Mouse (Mus musculus): ENCODE data around the gene 6430550D23Rik. TPM values are rescaled to one million over a fixed set of nuclear protein-coding genes. Genes with fewer than 3 reads are reported as not detected.

The 6430550D23Rik gene
- polyA plus RNA-seq, 2 experiments = 2.6 to 3.7 TPM

DNA sequence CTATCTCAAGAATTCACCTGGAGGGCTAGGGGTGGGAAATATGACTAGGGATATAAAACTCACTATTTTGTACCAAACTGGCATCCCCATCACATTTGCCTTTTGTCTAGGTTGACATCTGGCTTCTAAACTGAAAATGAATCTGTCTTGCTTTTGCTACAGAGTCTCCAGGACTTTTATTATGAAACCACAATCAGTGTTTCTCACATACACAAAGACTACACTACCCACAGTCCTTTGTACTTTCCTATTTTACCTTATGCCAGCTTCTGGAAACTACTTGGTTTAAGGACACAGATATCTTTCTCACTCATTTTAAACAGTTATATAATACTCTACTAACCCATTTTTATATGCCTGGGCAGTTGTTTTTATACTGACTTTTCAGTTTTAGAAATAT is 17.7 kb upstream of the 6430550D23Rik start:
- Histone ChIP-seq H3K27ac (replicated peaks; ENCODE audit: low read depth, low read length) (no peak overlapping the region), H3K27me3 (ENCODE audit: control insufficient read depth, insufficient read depth, low read length) (no peaks in the 10 kb centered on the region), H3K36me3 (ENCODE audit: control insufficient read depth, insufficient read depth, low read length) (no peaks in the 10 kb centered on the region), H3K4me1 (ENCODE audit: control insufficient read depth, insufficient read depth, low read length) (no peaks in the 10 kb centered on the region), H3K4me2 (replicated peaks; ENCODE audit: low read depth, low read length, severe bottlenecking) (no peak overlapping the region), H3K4me3 (replicated peaks; ENCODE audit: low read length) (no peak overlapping the region), H3K9me3 (ENCODE audit: control insufficient read depth, low read length) (no peaks in the 10 kb centered on the region), H3K9ac (ENCODE audit: low read depth, low read length, severe bottlenecking) (no peak overlapping the region)
- ATAC-seq (ENCODE audit: low FRiP score, low read depth) (no peak), DNase-seq (ENCODE audit: low spot score) (no peak)
- no peak for TF ChIP-seq POLR2A (IDR thresholded peaks at IDR 0.05; ENCODE audit: borderline replicate concordance, extremely low read depth, insufficient read depth, insufficient read length)

DNA sequence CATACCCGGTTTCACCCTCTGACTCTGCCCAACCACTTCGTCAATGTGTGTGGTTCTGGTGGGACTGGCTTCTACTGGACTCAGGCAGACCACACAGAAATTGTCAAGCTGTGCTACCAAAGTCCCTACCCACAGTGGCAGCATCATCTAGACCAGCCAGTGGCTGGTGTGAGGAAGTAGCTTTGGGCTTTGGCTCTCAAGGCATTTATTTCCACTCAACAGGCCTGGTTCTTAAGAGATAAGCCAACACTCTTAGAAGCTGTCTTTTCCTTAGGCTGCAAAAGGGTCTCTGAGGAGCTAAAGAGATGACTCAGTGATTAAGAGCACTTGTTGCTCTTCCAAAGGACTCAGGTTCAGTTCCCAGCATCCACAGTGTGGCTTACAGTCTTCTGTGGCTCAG is 14.0 kb upstream of the 6430550D23Rik start:
- no peak for TF ChIP-seq POLR2A (IDR thresholded peaks at IDR 0.05; ENCODE audit: borderline replicate concordance, extremely low read depth, insufficient read depth, insufficient read length)
- no peak overlapping the region for H3K4me2 ChIP-seq (replicated peaks; ENCODE audit: low read depth, low read length, severe bottlenecking)
- DNase-seq (ENCODE audit: low spot score) = no peak
- H3K4me1 ChIP-seq (ENCODE audit: control insufficient read depth, insufficient read depth, low read length) = no peaks in the 10 kb centered on the region
- WGBS = 90% methylated on average over 2 of the region's 2 CpGs
- no peak overlapping the region for H3K4me3 ChIP-seq (replicated peaks; ENCODE audit: low read length)
- H3K36me3 ChIP-seq (ENCODE audit: control insufficient read depth, insufficient read depth, low read length) = peaks cover 33% of the 10 kb centered on the region
- no peak overlapping the region for H3K27ac ChIP-seq (replicated peaks; ENCODE audit: low read depth, low read length)
- H3K9ac ChIP-seq (ENCODE audit: low read depth, low read length, severe bottlenecking) = no peak overlapping the region
- no peaks in the 10 kb centered on the region for H3K9me3 ChIP-seq (ENCODE audit: control insufficient read depth, low read length)
- no peaks in the 10 kb centered on the region for H3K27me3 ChIP-seq (ENCODE audit: control insufficient read depth, insufficient read depth, low read length)
- ATAC-seq (ENCODE audit: low FRiP score, low read depth) = no peak

GRCm38 (mm10) chr2:156021219-156021618 is 13.4 kb upstream of the 6430550D23Rik start:
- TF ChIP-seq POLR2A (IDR thresholded peaks at IDR 0.05; ENCODE audit: borderline replicate concordance, extremely low read depth, insufficient read depth, insufficient read length) = no peak
- WGBS = 86% methylated on average over 8 of the region's 8 CpGs

DNA sequence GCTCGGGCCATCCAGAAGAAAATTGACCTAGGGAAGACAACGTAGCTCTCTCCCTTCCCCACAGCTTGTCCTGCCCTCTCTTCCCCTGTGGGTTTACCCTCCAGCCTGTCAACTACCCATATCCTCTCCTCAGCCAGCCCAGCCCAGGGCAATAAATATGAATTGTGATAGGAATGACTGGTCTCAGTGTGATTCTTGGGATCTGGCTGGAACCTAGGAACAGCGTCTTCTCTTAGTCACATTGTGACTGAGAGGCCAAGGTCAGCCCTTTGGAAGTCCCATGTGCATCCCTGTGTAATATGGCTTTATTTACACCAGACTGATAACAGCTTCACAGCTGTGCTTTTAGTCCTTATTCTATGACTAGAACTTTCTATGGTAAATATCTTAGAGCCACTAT is 10.3 kb upstream of the 6430550D23Rik start:
- no peak for DNase-seq (ENCODE audit: low spot score)
- Histone ChIP-seq H3K4me2 (replicated peaks; ENCODE audit: low read depth, low read length, severe bottlenecking) (no peak overlapping the region), H3K27ac (replicated peaks; ENCODE audit: low read depth, low read length) (no peak overlapping the region), H3K27me3 (ENCODE audit: control insufficient read depth, insufficient read depth, low read length) (no peaks in the 10 kb centered on the region), H3K9ac (ENCODE audit: low read depth, low read length, severe bottlenecking) (no peak overlapping the region), H3K4me1 (ENCODE audit: control insufficient read depth, insufficient read depth, low read length) (no peaks in the 10 kb centered on the region), H3K36me3 (ENCODE audit: control insufficient read depth, insufficient read depth, low read length) (peaks cover 68% of the 10 kb centered on the region), H3K4me3 (replicated peaks; ENCODE audit: low read length) (no peak overlapping the region), H3K9me3 (ENCODE audit: control insufficient read depth, low read length) (no peaks in the 10 kb centered on the region)
- no peak for ATAC-seq (ENCODE audit: low FRiP score, low read depth)
- WGBS = 91% methylated on average over 3 of the region's 3 CpGs
- no peak for TF ChIP-seq POLR2A (IDR thresholded peaks at IDR 0.05; ENCODE audit: borderline replicate concordance, extremely low read depth, insufficient read depth, insufficient read length)

More at GRCm38 (mm10) chr2:156021219-156021618, 13.4 kb upstream of the 6430550D23Rik start:
- Histone ChIP-seq H3K9me3 (ENCODE audit: control insufficient read depth, low read length) (no peaks in the 10 kb centered on the region), H3K27me3 (ENCODE audit: control insufficient read depth, insufficient read depth, low read length) (no peaks in the 10 kb centered on the region), H3K4me2 (replicated peaks; ENCODE audit: low read depth, low read length, severe bottlenecking) (no peak overlapping the region), H3K27ac (replicated peaks; ENCODE audit: low read depth, low read length) (no peak overlapping the region), H3K4me1 (ENCODE audit: control insufficient read depth, insufficient read depth, low read length) (no peaks in the 10 kb centered on the region), H3K4me3 (replicated peaks; ENCODE audit: low read length) (no peak overlapping the region), H3K36me3 (ENCODE audit: control insufficient read depth, insufficient read depth, low read length) (peaks cover 39% of the 10 kb centered on the region), H3K9ac (ENCODE audit: low read depth, low read length, severe bottlenecking) (no peak overlapping the region)
- no peak for ATAC-seq (ENCODE audit: low FRiP score, low read depth)
- no peak for DNase-seq (ENCODE audit: low spot score)

- no peak for TF ChIP-seq POLR2A (IDR thresholded peaks at IDR 0.05; ENCODE audit: borderline replicate concordance, extremely low read depth, insufficient read depth, insufficient read length)
- no peak for ATAC-seq (ENCODE audit: low FRiP score, low read depth)
- 86% methylated on average over 4 of the region's 4 CpGs for WGBS
- H3K4me2 ChIP-seq (replicated peaks; ENCODE audit: low read depth, low read length, severe bottlenecking) = no peak overlapping the region
- no peaks in the 10 kb centered on the region for H3K9me3 ChIP-seq (ENCODE audit: control insufficient read depth, low read length)
- H3K4me1 ChIP-seq (ENCODE audit: control insufficient read depth, insufficient read depth, low read length) = peaks cover 8% of the 10 kb centered on the region
- no peaks in the 10 kb centered on the region for H3K27me3 ChIP-seq (ENCODE audit: control insufficient read depth, insufficient read depth, low read length)
- H3K36me3 ChIP-seq (ENCODE audit: control insufficient read depth, insufficient read depth, low read length) = peaks cover 8% of the 10 kb centered on the region
- no peak overlapping the region for H3K27ac ChIP-seq (replicated peaks; ENCODE audit: low read depth, low read length)
- no peak for DNase-seq (ENCODE audit: low spot score)
- H3K9ac ChIP-seq (ENCODE audit: low read depth, low read length, severe bottlenecking) = no peak overlapping the region
- no peak overlapping the region for H3K4me3 ChIP-seq (replicated peaks; ENCODE audit: low read length)
Observed at GRCm38 (mm10) chr2:156005393-156005792, 2.4 kb downstream of the 6430550D23Rik start.

DNA sequence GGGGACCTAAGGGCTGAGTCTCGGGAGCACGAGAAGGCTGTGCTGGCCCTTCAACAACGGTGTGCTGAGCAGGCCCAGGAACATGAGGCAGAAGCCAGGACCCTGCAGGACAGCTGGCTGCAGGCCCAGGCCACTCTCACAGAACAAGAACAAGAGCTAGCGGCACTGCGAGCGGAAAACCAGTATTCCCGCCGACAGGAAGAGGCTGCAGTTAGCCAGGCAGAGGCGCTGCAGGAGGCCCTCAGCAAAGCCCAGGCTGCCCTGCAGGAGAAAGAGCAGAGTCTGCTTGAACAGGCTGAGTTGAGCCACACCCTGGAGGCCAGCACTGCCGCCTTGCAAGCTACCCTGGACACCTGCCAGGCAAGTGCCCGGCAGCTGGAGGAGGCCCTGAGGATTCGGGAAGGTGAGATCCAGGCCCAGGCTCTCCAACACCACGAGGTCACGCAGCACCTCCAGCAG is 15.9 kb downstream of the 6430550D23Rik start:
- 83% methylated on average over 14 of the region's 14 CpGs for WGBS
- Histone ChIP-seq H3K4me2 (replicated peaks; ENCODE audit: low read depth, low read length, severe bottlenecking) (no peak overlapping the region), H3K27ac (replicated peaks; ENCODE audit: low read depth, low read length) (no peak overlapping the region), H3K36me3 (ENCODE audit: control insufficient read depth, insufficient read depth, low read length) (peaks cover 99% of the 10 kb centered on the region), H3K4me3 (replicated peaks; ENCODE audit: low read length) (no peak overlapping the region), H3K9ac (ENCODE audit: low read depth, low read length, severe bottlenecking) (no peak overlapping the region), H3K4me1 (ENCODE audit: control insufficient read depth, insufficient read depth, low read length) (no peaks in the 10 kb centered on the region), H3K9me3 (ENCODE audit: control insufficient read depth, low read length) (no peaks in the 10 kb centered on the region), H3K27me3 (ENCODE audit: control insufficient read depth, insufficient read depth, low read length) (no peaks in the 10 kb centered on the region)
- ATAC-seq (ENCODE audit: low FRiP score, low read depth) = peak; percentile 43; the same call in 1 of the 2 replicates
- no peak for TF ChIP-seq POLR2A (IDR thresholded peaks at IDR 0.05; ENCODE audit: borderline replicate concordance, extremely low read depth, insufficient read depth, insufficient read length)
- DNase-seq (ENCODE audit: low spot score) = no peak
